Mouse (Mus musculus) mouse embryonic stem cell (cell line): Measurements from ENCODE around the gene Cd300a.

Experiments
- in situ Hi-C, 2 experiments: fragments of 300-500 bp; cut with MboI; formaldehyde crosslinking; loops; 1 replicate in 1 of 2; 3 replicates in 1 of 2; pipeline ENCODE4 v1.14.3; 2019 to 2020; ENCODE audit warnings: low sequenced_read_pairs in 2 of 2, low pct_unique_long_range_greater_than_20kb in 1 of 2, mixed read lengths in 1 of 2; ENCODE audit not compliant: unreplicated experiment in 1 of 2

The Cd300a gene

DNA sequence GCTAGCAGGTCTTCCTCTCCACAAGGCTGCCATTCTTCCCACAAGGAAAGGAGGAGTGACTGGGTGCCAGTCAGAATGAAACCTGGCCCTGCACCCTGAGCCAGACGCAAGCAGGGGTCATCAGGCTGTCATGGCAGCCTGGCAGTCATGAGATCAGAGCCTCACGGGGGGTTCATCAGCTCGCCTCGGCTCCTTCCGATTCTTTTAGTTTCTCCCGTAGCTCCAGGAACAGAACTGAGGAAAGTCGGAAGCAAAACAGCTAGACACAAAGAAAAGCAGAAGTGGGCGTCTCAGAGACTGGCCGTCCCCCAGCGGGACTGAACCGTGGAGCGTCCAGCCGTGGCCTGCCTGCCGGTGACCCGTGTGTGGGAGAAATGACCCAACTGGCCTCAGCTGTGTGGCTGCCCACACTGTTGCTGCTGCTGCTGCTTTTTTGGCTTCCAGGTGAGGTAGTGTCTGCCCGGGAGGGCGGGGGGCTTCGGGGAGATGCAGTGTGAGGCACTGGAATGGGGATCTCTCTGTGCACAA is at the start of gene Cd300a:
Gene Cd300a, plus strand, starts transcription at position 51 of the 528 bp plus-strand sequence.
- in situ Hi-C loops = no loop called here

DNA sequence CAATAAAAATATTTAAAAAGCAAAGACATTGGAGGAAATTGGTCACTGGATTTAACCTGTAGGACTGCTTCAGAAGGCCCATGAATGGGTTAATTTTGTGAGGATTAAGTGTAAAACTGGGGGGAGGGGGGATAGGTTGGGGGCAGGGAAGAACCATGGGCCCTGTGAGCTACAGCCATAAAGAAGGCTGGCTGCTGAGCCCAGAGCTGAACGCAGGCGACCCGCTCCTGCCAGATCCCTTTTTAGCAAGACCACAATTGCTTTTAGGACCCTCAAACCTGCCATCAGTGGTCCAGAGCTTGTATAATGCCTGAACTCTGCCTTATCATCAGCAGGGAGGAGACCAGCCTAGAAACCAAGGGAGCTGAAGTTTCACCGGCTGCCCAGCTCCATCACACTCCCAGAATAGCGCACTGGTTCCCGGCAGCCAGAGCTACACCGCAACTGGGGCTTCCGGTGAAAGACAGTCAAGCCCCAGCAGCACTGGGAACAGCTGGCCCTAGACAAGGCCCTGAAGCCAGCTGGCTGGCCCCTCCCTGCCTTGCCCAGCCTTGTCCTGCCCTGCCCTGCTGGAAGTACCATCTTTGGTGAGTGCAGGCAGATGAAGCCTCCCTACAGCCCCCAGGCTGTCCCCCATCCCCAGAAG is 45.9 kb upstream of the Cd300a start:
- in situ Hi-C loops = no loop called here

DNA sequence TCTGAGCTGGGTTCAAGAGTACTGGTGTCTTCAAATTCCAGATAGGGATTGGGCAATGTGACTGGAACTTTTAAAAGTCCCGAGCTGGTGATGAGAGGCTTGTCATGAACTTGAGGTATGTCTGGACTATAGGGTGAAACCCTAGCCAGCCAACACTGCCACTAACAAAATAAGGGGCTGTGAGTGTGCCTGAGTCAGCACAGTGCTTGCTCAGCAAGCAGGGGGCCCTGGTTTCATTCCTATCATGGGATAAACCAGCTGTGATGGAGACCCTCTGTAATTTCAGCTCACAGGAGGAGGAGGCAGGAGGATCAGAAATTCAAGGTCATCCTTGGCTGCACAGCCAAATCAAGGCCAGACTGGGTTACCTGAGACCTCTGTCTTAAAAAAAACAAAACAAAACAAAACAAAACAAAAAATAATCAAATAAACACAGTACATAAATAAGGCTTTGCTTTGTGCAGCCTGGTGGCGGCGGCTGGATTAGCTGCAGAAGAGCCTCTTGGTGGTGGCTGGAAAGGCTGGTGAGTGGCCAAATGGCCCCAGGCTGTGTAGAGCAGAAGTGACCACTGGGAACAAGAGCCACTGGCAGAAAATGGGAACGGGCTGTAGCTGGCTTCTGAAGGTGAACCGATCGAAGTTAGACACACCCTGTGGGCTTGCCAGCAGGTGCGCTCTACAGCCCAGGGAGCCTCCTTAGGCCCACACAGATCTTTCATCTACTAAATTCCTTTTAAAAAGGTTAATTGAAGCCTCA is 45.2 kb upstream of the Cd300a start:
- in situ Hi-C loops = no loop called here

DNA sequence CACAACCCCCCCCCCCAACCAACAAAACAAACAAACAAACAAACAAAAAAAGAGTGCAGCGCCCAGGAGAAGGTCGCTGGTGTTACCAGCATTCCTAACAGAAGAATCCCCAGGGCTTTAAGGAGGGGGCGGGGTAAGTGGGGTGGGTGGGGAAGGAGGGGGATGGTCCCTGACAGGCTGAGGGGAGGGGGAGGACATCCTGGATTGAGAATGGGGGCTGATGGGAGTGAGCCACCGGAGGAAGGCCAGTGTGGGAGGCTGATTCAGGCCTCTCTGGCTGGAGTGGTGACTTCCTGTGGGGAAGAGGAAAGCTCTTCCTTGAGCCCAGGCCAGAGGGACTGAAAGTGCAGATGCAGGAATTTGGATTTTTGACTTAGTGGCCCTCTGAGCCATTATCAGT is 43.5 kb upstream of the Cd300a start:
- in situ Hi-C loops = no loop called here

DNA sequence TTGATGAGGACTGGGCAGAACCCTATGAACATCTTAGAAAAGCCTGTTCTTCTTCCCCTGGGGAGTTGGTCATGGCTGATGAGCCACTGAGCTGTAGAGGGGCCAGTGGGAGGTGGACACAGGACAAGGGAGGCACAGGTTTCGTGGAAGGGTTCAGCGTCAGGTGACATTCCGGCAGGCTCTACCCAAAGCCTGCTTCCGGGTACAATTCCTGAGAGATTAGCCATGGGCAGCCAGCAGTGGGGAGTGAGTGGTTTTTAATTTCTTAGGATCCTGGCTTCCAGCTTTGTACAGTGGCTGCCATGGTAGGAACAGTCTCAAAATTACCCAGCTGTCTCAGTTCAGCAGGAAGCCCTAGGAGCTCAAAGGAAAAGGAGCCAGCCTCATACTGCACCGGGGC is 42.8 kb upstream of the Cd300a start:
- in situ Hi-C loops = no loop called here

DNA sequence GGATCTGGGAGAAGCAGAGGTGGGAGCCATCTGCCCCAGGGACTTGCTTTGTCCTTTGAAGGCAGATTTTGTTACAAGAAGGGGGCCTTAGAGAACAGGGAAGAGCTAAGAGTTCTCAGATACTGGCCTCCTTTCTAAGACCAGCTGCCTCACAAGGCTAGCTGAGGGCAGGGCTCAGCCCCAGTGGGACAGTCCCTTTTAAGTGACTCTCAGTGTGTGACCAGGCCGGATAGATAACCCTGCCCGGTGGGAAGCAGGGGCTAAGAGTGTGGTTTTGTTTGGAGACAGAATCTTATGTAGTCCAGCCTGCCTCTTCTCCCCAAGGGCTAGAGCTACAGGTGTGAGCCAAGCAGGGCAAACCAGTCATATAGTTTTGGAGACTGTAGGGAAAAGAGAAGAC is 40.3 kb upstream of the Cd300a start:
- in situ Hi-C loops = no loop called here

DNA sequence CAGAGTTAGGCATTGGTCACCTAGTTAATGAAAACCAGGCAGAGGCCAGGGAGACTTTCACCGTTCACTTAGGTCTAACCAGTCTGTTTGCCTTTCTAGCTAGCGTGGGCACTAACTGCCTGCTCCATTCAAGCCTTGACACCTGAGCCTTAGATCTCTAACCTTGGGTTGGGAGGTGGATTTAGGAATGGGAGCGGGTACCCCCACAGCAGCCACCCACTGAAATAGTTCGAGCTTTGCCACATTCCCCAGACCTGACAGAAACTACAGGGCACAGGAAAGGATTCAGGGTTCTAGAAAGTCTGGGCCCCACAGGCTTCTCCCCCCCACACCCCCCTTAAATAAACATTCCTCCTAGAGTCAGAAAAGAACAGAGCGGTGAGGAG is 39.8 kb upstream of the Cd300a start:
- in situ Hi-C loops = no loop called here

DNA sequence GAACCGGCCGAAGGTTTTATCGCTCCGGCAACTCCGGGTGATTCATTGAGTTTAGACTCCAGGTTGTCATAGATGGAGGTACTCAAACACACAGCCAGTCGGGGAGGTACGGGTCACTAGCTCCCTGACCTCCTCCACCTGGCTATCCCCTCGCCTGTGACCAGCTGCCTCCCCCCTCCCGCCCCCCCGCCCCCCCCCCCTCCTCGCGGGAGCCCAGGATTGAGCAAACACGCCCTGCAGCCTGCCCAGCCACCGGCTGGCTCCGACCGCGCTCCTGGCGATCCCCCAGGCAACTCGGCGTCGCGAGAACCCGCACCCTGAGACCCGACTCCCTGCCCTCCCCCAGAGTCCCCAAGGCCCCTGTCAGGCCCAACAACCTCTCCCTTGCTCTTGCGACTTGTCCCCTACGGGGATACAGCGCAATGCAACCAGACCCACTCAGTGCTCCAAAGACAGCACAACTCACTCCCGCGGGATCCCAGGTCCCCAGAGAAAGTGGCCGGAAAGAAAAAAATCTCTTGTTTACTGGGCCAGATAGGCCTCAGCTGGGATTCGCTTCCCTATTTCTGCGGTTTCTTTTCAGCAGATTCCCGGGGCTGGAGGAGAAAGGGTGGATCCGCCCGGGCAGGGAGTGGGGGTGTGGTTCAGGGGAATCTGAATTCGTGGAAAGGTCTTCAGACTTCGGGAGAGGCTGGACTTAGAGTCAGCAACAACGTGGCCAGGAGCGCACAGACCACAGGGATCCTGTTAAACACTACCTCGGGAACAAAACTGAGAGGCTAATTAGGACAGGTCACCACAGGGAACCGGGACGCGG is 39.2 kb upstream of the Cd300a start, which contains the start of gene Gprc5c:
Gene Gprc5c, plus strand, starts transcription at position 701 of the 817 bp plus-strand sequence.
- in situ Hi-C loops = no loop called here

DNA sequence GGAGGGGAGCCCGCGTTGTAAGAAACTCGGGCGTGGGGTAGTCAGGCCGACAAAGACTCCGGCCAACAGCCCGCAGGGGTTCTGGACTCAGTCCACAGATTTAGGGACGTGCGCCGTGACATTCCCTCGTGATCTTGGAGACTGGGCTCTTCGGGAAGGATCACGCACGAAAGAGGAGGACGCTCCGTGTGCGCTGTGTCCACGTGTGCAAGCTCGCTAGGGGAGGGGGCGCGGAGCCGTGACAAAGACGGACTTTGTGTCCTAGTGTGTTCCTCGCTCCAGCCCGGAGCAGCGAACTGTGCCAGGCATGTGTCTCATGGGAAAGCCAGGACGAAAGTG is 38.6 kb upstream of the Cd300a start:
- in situ Hi-C loops = no loop called here

DNA sequence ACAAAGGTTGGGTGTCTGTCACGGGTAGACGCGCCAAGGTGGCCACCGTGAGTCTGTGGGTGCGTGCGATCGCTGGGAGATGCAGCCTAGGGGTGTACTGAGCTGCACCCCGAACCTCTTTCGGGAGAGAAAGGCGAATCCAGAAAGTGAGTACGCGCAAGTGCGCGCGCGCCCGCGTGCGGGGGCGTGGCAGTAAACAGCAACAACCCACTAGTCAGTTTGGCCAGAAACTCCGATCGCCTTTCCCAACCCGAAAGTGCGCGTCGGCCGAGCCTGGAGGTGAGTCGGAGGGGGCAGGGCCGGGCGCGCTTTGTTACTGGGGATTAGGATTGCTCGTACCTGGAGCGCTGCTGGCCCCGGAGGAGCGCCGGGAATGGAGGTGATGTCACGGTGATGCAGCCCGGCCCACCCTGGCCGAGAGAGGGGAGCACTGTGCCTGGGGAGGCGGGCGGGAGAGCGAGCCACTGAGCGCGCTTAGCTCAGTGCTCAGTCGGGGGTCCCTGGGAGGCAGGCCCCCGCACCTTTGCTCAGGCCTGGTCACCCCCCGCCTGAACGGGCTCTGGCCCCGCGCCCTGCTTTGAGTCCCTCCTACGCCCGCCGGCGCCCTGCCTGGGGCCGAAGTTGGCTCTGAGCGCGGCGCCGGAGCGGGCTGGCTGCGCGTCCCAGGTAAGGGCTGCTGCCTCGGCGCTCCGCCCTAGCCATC is 38.1 kb upstream of the Cd300a start:
- in situ Hi-C loops = no loop called here

DNA sequence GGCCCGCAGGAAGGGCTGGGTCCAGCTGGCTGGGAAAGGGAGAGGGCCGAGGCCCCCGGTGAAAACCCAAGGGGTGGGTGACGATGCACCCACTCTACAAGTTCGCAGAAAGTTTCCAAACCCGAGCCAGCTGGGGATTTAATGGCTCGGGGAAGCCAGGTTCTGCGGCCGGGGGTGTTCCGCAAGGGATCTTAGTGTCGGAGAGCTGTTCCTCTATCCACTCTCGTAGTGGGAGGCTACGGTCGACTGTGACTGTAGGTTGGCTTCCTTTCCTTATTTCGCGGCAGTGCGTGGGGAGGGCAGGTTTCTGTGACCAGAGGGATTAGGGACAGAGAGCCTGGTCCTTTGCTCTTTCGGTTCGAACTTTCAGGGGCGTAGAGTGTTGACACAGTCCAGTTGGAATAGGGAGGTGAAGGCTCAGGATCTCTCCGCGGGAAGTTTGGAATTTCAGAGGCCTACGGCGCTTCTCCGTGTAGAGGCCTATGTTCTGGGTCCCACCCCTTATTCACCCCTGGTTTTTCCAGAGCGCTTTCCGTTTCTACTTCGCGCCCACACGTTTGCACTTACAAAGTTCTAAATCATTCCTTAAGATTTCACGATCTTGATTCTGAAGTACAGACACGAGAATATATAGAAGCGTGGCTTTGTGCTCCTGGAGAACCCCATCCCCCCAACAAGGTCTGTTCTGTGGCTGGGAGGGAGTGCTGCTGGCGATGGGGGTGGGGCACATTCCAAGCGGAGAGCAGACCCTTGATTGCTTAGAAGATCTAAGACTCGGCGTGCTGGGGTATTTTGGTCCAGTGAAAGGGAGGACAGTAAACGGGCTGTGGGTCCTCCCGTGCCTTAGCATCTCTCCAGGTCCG is 37.3 kb upstream of the Cd300a start:
- in situ Hi-C loops = no loop called here

DNA sequence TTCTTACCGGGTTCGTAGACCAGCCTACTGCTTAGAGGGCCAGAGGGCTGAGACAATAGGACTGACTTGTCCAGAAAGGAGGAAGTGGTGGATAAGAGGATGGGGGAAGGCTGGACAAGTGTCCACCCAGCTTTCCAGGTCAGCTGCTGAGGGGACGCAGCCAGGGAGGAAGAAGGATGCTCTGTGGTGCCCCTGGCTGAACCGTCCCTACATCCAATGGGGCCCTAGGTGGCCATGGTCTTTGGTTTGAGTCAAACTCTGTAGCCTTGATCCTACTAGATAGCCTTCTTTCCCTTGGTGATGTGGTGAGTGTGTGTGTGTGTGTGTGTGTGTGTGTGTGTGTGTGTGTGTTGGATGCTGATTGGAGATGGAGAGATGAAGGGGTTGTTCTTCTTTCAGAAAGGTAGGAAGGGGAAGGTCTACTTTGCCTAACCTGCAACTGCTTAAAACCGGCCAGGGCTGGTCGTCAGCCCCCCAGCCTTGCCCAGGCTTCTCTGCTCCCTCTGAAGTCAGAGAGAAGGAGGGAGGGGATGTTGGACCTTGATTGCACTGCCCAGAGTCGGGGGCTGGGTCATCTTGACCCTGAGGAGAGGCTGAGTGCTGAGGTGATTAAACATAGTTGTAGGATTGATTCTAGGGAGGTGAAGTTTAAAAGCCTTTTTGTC is 36.5 kb upstream of the Cd300a start:
- in situ Hi-C loops = no loop called here

DNA sequence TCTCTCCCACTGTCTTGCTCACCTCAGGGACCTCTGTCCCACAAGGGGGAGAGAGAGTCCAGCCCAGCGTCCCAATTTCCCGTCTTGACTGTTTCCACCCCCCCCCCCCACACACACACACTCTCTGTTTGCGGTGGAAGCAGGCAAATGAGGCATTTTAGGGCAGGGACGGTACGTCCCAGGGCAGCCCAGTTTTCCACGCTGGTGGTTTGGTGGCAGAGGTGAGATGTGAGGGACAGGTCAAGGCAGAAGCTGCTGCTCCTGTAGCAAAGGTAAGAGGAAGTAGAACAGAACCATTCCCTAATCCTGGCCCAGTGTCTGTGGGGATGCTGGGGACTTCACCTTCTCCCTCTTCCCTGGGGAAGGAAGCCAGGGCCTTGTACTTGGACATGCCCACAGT is 35.3 kb upstream of the Cd300a start:
- in situ Hi-C loops = no loop called here

DNA sequence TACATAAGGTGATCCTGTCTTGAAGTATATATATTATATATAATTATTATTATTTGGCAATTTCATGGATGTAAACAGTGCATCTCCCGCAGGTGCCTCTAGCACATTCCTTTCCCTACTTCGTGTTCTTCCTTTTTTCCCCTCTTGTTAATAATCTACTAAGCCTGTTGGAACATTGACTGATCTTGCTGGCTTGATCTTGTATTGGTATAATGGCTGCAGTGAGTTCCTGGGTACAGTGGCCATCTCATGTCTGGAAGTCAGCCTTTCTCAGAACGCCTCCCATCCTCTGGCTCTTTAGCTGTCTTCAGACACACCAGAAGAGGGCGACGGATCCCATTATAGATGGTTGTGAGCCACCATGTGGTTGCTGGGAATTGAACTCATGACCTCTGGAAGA is 33.7 kb upstream of the Cd300a start:
- in situ Hi-C loops = loop anchor here in 1 of 2 experiments (5.0 kb wide), 1 partner anchor 39 kb away; no protein-coding TSS in a partner anchor

DNA sequence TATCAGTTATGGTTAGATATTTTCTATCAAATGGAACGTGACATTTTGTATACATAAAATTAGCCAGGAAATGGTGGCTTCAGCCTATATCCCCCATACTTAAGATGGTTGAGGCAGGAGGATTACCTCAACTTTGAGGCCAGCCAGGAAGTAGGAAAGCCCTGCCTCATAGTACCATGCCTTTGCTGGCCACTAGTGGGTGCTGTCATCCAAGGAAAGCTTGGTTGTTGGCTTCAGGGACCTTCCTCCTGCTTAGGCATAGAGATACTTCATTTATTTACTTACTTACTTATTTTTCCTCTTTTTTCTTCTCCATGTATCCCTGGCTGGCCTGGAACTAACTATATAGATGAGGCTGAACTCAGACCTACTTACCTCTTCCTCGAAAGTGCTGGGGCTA is 31.2 kb upstream of the Cd300a start:
- in situ Hi-C loops = loop anchor here in 1 of 2 experiments (5.0 kb wide), 1 partner anchor 41 kb away; no protein-coding TSS in a partner anchor

DNA sequence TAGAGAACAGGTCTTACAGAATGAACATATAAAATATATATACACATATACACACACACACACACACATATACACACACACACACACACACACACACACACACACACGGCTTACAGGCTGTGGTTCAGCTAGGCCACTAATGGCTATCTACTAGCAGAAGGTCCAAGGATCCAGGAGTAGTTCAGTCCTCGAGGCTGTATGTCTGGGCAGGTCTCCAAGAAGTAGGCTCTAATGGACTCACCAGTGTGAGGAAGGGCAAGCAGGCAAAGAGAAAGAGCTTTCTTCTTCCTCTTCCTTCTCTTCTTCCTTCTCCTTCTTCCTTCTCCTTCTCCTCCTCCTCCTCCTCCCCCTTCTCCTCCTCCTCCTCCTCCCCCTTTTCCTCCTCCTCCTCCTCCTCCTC is 28.8 kb upstream of the Cd300a start:
- in situ Hi-C loops = no loop called here

DNA sequence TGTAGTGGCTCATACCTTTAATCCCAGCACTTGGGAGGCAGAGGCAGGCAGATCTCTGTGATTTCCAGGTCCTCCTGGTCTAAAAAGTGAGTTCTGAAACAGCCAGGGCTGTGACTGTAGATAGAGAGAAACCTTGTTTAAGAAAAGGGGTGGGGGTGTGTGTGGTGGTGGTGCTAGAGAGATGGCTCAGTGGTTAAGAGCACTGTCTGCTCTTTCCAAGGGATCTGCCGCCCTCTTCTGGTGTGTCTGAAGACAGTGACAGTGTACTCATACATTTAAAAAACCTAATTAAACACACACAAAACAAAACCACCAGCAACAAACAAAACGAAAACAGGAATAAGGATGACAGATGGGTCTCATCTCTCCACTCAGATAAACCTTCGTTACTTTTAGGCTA is 27.2 kb upstream of the Cd300a start:
- in situ Hi-C loops = no loop called here
